In genomic region chr4:148591171-148591630, GRCm38 (mm10) we compare ENCODE assay signal across 7 mouse cellular contexts. TPM values are rescaled to one million over a fixed set of nuclear protein-coding genes. Genes with fewer than 3 reads are reported as not detected.
DNase-seq lines count a peak whose midpoint lies in the region; ATAC-seq and TF ChIP-seq lines count a peak whose summit lies in the region.

TSS of gene Srm (plus strand) at chr4:148591503.

- intact Hi-C loops in left cerebral cortex, postnatal 4 days (cut with DNase I) = no loop called here

- no peaks in the 10 kb centered on the region for H3K9me3 ChIP-seq in intestine, postnatal 0 days (ENCODE audit: control insufficient read depth)
- no peaks in the 10 kb centered on the region for H3K9me3 ChIP-seq in midbrain, embryonic 12.5 days

- WGBS in intestine, postnatal 0 days = under 1% methylated on average over 35 of the region's 50 CpGs
- under 1% methylated on average over 40 of the region's 50 CpGs for WGBS in midbrain, embryonic 12.5 days
- WGBS in small intestine, adult 2 months = under 1% methylated on average over 49 of the region's 50 CpGs

- peak; percentile 97 for DNase-seq in adrenal gland, adult 8-10 months
- peak; percentile 97 for DNase-seq in embryo, embryonic 9.5 days (ENCODE audit: extremely low spot score)
- peak; percentile 96 to 98 for DNase-seq in gastrocnemius, postnatal 4 days (ENCODE audit: low spot score in 2 of 2)
- peak; percentile 98 for DNase-seq in left cerebral cortex, postnatal 4 days

- H3K9ac ChIP-seq in intestine, postnatal 0 days (ENCODE audit: low read depth, low read length) = peak within 1 kb of the TSS; percentile 58
- H3K9ac ChIP-seq in midbrain, embryonic 12.5 days (replicated peaks) = peak within 1 kb of the TSS; percentile 73

- ATAC-seq in intestine, postnatal 0 days = peak; percentile 99
- peak; percentile 100 for ATAC-seq in midbrain, embryonic 12.5 days (ENCODE audit: low FRiP score, low read depth)

- no peak for TF ChIP-seq CTCF in intestine, postnatal 0 days (IDR thresholded peaks at IDR 0.05; ENCODE audit: low read depth)
- no peak for TF ChIP-seq CTCF in small intestine, adult 2 months (IDR thresholded peaks at IDR 0.05; ENCODE audit: extremely low read depth, insufficient read length, insufficient replicate concordance, low read depth, low read length)

- H3K4me2 ChIP-seq in intestine, postnatal 0 days (replicated peaks; ENCODE audit: low read depth) = peak within 1 kb of the TSS; percentile 88
- peak within 1 kb of the TSS; percentile 71 for H3K4me2 ChIP-seq in midbrain, embryonic 12.5 days (replicated peaks)

- peaks cover 29% of the 10 kb centered on the region; the same call in 1 of the 2 replicates for H3K36me3 ChIP-seq in intestine, postnatal 0 days (ENCODE audit: control insufficient read depth, insufficient read depth)
- peaks cover 34% of the 10 kb centered on the region for H3K36me3 ChIP-seq in midbrain, embryonic 12.5 days
- peaks cover 8% of the 10 kb centered on the region; the same call in 1 of the 2 replicates for H3K36me3 ChIP-seq in small intestine, adult 2 months (ENCODE audit: control insufficient read depth, insufficient read depth, low read length)

- no peaks in the 10 kb centered on the region for H3K27me3 ChIP-seq in intestine, postnatal 0 days (replicated peaks; ENCODE audit: control insufficient read depth, insufficient read depth, low read length)
- no peaks in the 10 kb centered on the region for H3K27me3 ChIP-seq in midbrain, embryonic 12.5 days
- H3K27me3 ChIP-seq in small intestine, adult 2 months (ENCODE audit: control insufficient read depth, insufficient read depth, low read length) = no peaks in the 10 kb centered on the region

- peak within 1 kb of the TSS; percentile 84 for H3K4me3 ChIP-seq in intestine, postnatal 0 days (ENCODE audit: low read depth, low read length)
- peak within 1 kb of the TSS; percentile 82 for H3K4me3 ChIP-seq in midbrain, embryonic 12.5 days
- H3K4me3 ChIP-seq in small intestine, adult 2 months (ENCODE audit: low read depth, low read length) = peak within 1 kb of the TSS; percentile 89

- peak within 1 kb of the TSS; percentile 41 for H3K27ac ChIP-seq in intestine, postnatal 0 days (ENCODE audit: low read depth, low read length)
- peak within 1 kb of the TSS; percentile 75 for H3K27ac ChIP-seq in midbrain, embryonic 12.5 days (replicated peaks)
- H3K27ac ChIP-seq in small intestine, adult 2 months (ENCODE audit: insufficient read depth, low read depth, low read length) = no peak within 1 kb of the TSS

- TF ChIP-seq POLR2A in small intestine, adult 2 months (IDR thresholded peaks at IDR 0.05; ENCODE audit: low read depth, low read length) = no peak

- no peaks in the 10 kb centered on the region for H3K4me1 ChIP-seq in intestine, postnatal 0 days (replicated peaks; ENCODE audit: control insufficient read depth, insufficient read depth, low read length)
- peaks cover 21% of the 10 kb centered on the region for H3K4me1 ChIP-seq in midbrain, embryonic 12.5 days
- H3K4me1 ChIP-seq in small intestine, adult 2 months (ENCODE audit: control insufficient read depth, insufficient read depth, insufficient read length, low read length) = peaks cover 7% of the 10 kb centered on the region; the same call in 1 of the 2 replicates

RNA-seq across cellular contexts. Expression of gene Srm, which starts in this region (rescaled TPM):
- 10 to 100 TPM; 67.4 to 91.6 (median 76.2) TPM for total RNA-seq in adrenal gland, adult 8-10 months (2022)
- 10 to 100 TPM; 44.0 to 47.6 TPM for total RNA-seq in gastrocnemius, postnatal 4 days (2021)
- 49.3 and 50.5 TPM in 2 replicates for polyA plus RNA-seq in intestine, postnatal 0 days (2015; fragmentation: Nextera tagmentation; extraction: Ambion mirVana)
- 100 to 1,000 TPM; 107 to 109 TPM for total RNA-seq in left cerebral cortex, postnatal 4 days (2021)
- 146 and 148 TPM in 2 replicates for polyA plus RNA-seq in midbrain, embryonic 12.5 days (2016; fragmentation: Nextera tagmentation; extraction: Ambion mirVana)
- 42.6 and 44.5 TPM in 2 replicates for polyA plus RNA-seq in small intestine, adult 2 months (2012; rRNA removed)
